In genomic region chr3:69004055-69004436, GRCm38 (mm10) we compare ENCODE assay signal across 8 mouse cellular contexts. TPM values are rescaled to one million over a fixed set of nuclear protein-coding genes. Genes with fewer than 3 reads are reported as not detected.
DNase-seq lines count a peak whose midpoint lies in the region; ATAC-seq and TF ChIP-seq lines count a peak whose summit lies in the region.

No protein-coding gene starts in this region.

- H3K36me3 ChIP-seq in heart, embryonic 11.5 days (ENCODE audit: control insufficient read depth, insufficient read depth, low read length) = no peaks in the 10 kb centered on the region; the same call in 1 of the 2 replicates
- peaks cover 26% of the 10 kb centered on the region for H3K36me3 ChIP-seq in E14TG2a.4 (ENCODE audit: insufficient read depth, low read length)
- no peaks in the 10 kb centered on the region for H3K36me3 ChIP-seq in forebrain, embryonic 13.5 days (ENCODE audit: poor library complexity, severe bottlenecking)
- peaks cover 15% of the 10 kb centered on the region for H3K36me3 ChIP-seq in liver, embryonic 14.5 days (replicated peaks; ENCODE audit: control insufficient read depth, insufficient read depth, low read depth)

- H3K9me3 ChIP-seq in heart, embryonic 11.5 days (replicated peaks; ENCODE audit: control insufficient read depth, low read length) = no peaks in the 10 kb centered on the region
- H3K9me3 ChIP-seq in E14TG2a.4 (ENCODE audit: low read length) = no peaks in the 10 kb centered on the region
- H3K9me3 ChIP-seq in forebrain, embryonic 13.5 days (replicated peaks) = no peaks in the 10 kb centered on the region
- H3K9me3 ChIP-seq in liver, embryonic 14.5 days (ENCODE audit: control insufficient read depth, low read length) = peaks cover 3% of the 10 kb centered on the region; the same call in 1 of the 2 replicates

- peak overlapping the region; percentile 81 for H3K4me3 ChIP-seq in heart, embryonic 11.5 days (ENCODE audit: low read depth, low read length)
- H3K4me3 ChIP-seq in E14TG2a.4 (replicated peaks; ENCODE audit: low read length) = peak overlapping the region; percentile 100
- peak overlapping the region; percentile 99 for H3K4me3 ChIP-seq in forebrain, embryonic 13.5 days
- H3K4me3 ChIP-seq in liver, embryonic 14.5 days (ENCODE audit: insufficient read depth in 1 of 2, low read depth in 2 of 2, low read length in 2 of 2) = peak overlapping the region; percentile 97 to 99

- peak; percentile 6; the same call in 1 of the 2 replicates for ATAC-seq in heart, embryonic 11.5 days (replicated peaks; ENCODE audit: insufficient number of reproducible peaks, low FRiP score, low TSS enrichment)
- peak; percentile 5 for ATAC-seq in forebrain, embryonic 13.5 days
- ATAC-seq in liver, embryonic 14.5 days (ENCODE audit: insufficient read depth) = peak; percentile 5

- H3K4me1 ChIP-seq in heart, embryonic 11.5 days (ENCODE audit: control insufficient read depth, insufficient read depth, low read length) = no peaks in the 10 kb centered on the region; the same call in 1 of the 2 replicates
- peaks cover 27% of the 10 kb centered on the region for H3K4me1 ChIP-seq in E14TG2a.4 (replicated peaks; ENCODE audit: low read depth, low read length)
- peaks cover 30% of the 10 kb centered on the region for H3K4me1 ChIP-seq in forebrain, embryonic 13.5 days
- H3K4me1 ChIP-seq in liver, embryonic 14.5 days (replicated peaks; ENCODE audit: control insufficient read depth in 2 of 2, insufficient read depth in 2 of 2, low read length in 1 of 2) = peaks cover 3% of the 10 kb centered on the region in 2 experiments; a peak in 3 of 4 replicates

- no peak for TF ChIP-seq EP300 in liver, embryonic 14.5 days (IDR thresholded peaks at IDR 0.05; ENCODE audit: low read depth)

- no peaks in the 10 kb centered on the region for H3K27me3 ChIP-seq in heart, embryonic 11.5 days (ENCODE audit: control insufficient read depth, insufficient read depth, low read length)
- H3K27me3 ChIP-seq in E14TG2a.4 (ENCODE audit: insufficient read depth, low read length) = no peaks in the 10 kb centered on the region
- no peaks in the 10 kb centered on the region for H3K27me3 ChIP-seq in forebrain, embryonic 13.5 days
- H3K27me3 ChIP-seq in liver, embryonic 14.5 days (ENCODE audit: control insufficient read depth, insufficient read depth, low read length) = no peaks in the 10 kb centered on the region

- TF ChIP-seq CTCF in E14TG2a.4 (conservative IDR thresholded peaks at IDR 0.05; ENCODE audit: low read length) = no peak; the same call in 1 of the 2 replicates
- peak; percentile 28; the same call in 1 of the 2 replicates for TF ChIP-seq CTCF in liver, embryonic 14.5 days (IDR thresholded peaks at IDR 0.05; ENCODE audit: low read depth)

- H3K9ac ChIP-seq in heart, embryonic 11.5 days (ENCODE audit: low read depth, low read length) = peak overlapping the region; percentile 98
- peak overlapping the region; percentile 65 for H3K9ac ChIP-seq in forebrain, embryonic 13.5 days
- H3K9ac ChIP-seq in liver, embryonic 14.5 days (replicated peaks) = peak overlapping the region; percentile 78

- DNase-seq in heart, adult 18-20 months = no peak
- DNase-seq in liver, embryonic 14.5 days (ENCODE audit: low read depth in 3 of 3, low spot score in 3 of 3) = no peak
- no peak for DNase-seq in gastrocnemius, postnatal 4 days (ENCODE audit: low spot score in 2 of 2)
- no peak for DNase-seq in cerebellum, postnatal 14 days
- no peak for DNase-seq in thymus, postnatal 14 days

- peak overlapping the region; percentile 75 for H3K4me2 ChIP-seq in heart, embryonic 11.5 days
- H3K4me2 ChIP-seq in forebrain, embryonic 13.5 days = peak overlapping the region; percentile 84
- peak overlapping the region; percentile 76 for H3K4me2 ChIP-seq in liver, embryonic 14.5 days (ENCODE audit: low read depth)

- WGBS in heart, embryonic 11.5 days (ENCODE audit: insufficient replicate concordance) = under 1% methylated on average over 7 of the region's 7 CpGs
- WGBS in forebrain, embryonic 13.5 days = 0% methylated on average over 7 of the region's 7 CpGs
- under 1% methylated on average over 7 of the region's 7 CpGs for WGBS in liver, embryonic 14.5 days (ENCODE audit: insufficient replicate concordance)

- H3K27ac ChIP-seq in heart, embryonic 11.5 days (ENCODE audit: low read depth, low read length) = no peak overlapping the region
- peak overlapping the region; percentile 93; the same call in 1 of the 2 replicates for H3K27ac ChIP-seq in forebrain, embryonic 13.5 days
- peak overlapping the region; percentile 75 for H3K27ac ChIP-seq in liver, embryonic 14.5 days

RNA-seq across cellular contexts. Expression of gene Ift80, which starts 0.3 kb away (rescaled TPM):
- polyA plus RNA-seq in heart, embryonic 11.5 days (2014; fragmentation: Nextera tagmentation; extraction: Ambion mirVana) = 8.3 and 9.5 TPM in 2 replicates
- total RNA-seq in heart, adult 18-20 months (2021) = 1 to 10 TPM; 4.0 to 5.3 TPM
- 12.8 and 13.9 TPM in 2 replicates for polyA plus RNA-seq in forebrain, embryonic 13.5 days (2015; fragmentation: Nextera tagmentation; extraction: Ambion mirVana)
- polyA plus RNA-seq in liver, embryonic 14.5 days (2012; rRNA removed) = 7.8 and 9.7 TPM in 2 replicates
- 6.2 and 6.4 TPM in 2 replicates for polyA plus RNA-seq in liver, embryonic 14.5 days (2014; fragmentation: Nextera tagmentation; extraction: Ambion mirVana)
- 10 to 100 TPM; 11.6 to 12.9 TPM for total RNA-seq in gastrocnemius, postnatal 4 days (2021)

RNA-seq across cellular contexts. Expression of gene Smc4, which starts 0.5 kb away (rescaled TPM):
- 165 and 180 TPM in 2 replicates for polyA plus RNA-seq in heart, embryonic 11.5 days (2014; fragmentation: Nextera tagmentation; extraction: Ambion mirVana)
- total RNA-seq in heart, adult 18-20 months (2021) = 10 to 100 TPM in 1 of 2 experiments, 1 to 10 TPM in 1; 9.7 to 13.3 TPM
- 177 and 180 TPM in 2 replicates for polyA plus RNA-seq in forebrain, embryonic 13.5 days (2015; fragmentation: Nextera tagmentation; extraction: Ambion mirVana)
- polyA plus RNA-seq in liver, embryonic 14.5 days (2012; rRNA removed) = 18.6 and 50.6 TPM in 2 replicates
- 124 and 143 TPM in 2 replicates for polyA plus RNA-seq in liver, embryonic 14.5 days (2014; fragmentation: Nextera tagmentation; extraction: Ambion mirVana)
- total RNA-seq in gastrocnemius, postnatal 4 days (2021) = 10 to 100 TPM; 47.6 to 49.5 TPM

RNA-seq across cellular contexts. Expression of gene Trim59, which starts 40.5 kb away (rescaled TPM):
- polyA plus RNA-seq in heart, embryonic 11.5 days (2014; fragmentation: Nextera tagmentation; extraction: Ambion mirVana) = 104 and 110 TPM in 2 replicates
- 1 to 10 TPM; 1.4 to 1.7 TPM for total RNA-seq in heart, adult 18-20 months (2021)
- polyA plus RNA-seq in forebrain, embryonic 13.5 days (2015; fragmentation: Nextera tagmentation; extraction: Ambion mirVana) = 132 and 134 TPM in 2 replicates
- 20.1 and 39.0 TPM in 2 replicates for polyA plus RNA-seq in liver, embryonic 14.5 days (2012; rRNA removed)
- 121 and 136 TPM in 2 replicates for polyA plus RNA-seq in liver, embryonic 14.5 days (2014; fragmentation: Nextera tagmentation; extraction: Ambion mirVana)
- 10 to 100 TPM; 16.9 to 17.0 TPM for total RNA-seq in gastrocnemius, postnatal 4 days (2021)
